Mouse (Mus musculus): Measurements from ENCODE around the gene Hist1h4n. TPM values are rescaled to one million over a fixed set of nuclear protein-coding genes. Genes with fewer than 3 reads are reported as not detected.
"Not testable (repeated sequence)": the region's sequence is repeated elsewhere in the genome, so short reads cannot be mapped to it uniquely, and the experiment has no call there.

Hist1h4n gene
- total RNA-seq, 1 experiment = 3,405 TPM

DNA sequence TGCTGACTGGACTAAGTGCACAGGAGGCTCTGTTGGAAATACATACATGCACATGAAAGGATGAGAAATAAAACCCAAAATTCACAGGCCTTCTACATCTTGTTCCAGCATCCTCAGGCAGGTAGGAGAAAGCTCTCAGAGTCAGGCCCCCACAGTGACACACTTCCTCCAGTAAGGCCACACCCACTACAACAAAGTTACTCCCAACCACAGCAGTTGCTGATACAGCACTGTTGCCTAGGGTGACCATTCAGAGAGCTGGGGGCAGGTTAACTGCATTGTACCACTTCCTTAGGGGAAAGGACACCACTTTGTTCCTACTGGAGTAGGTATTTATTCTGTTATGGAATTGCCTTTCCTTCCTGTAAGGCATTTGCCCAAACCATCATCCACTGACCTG is 34.8 kb downstream of the Hist1h4n start:
- DNase-seq (ENCODE audit: low read depth, low spot score); H3K36me3 ChIP-seq (ENCODE audit: control insufficient read depth, insufficient read depth, low read length, poor library complexity, severe bottlenecking); H3K9me3 ChIP-seq (ENCODE audit: control insufficient read depth, insufficient read depth, low read depth, low read length); H3K9ac ChIP-seq (ENCODE audit: insufficient read depth, low read depth, low read length, poor library complexity, severe bottlenecking); H3K27ac ChIP-seq (ENCODE audit: insufficient read depth, low read depth, low read length, poor library complexity, severe bottlenecking); in situ Hi-C loops (cut with MboI; ENCODE audit: low sequenced_read_pairs in 2 of 2, unreplicated experiment in 2 of 2); H3K4me3 ChIP-seq (ENCODE audit: insufficient read depth in 1 of 2, low read depth in 1 of 2, low read length in 2 of 2, poor library complexity in 1 of 2, severe bottlenecking in 1 of 2); H3K4me1 ChIP-seq (ENCODE audit: control insufficient read depth in 2 of 2, insufficient read depth in 2 of 2, low read length in 2 of 2, poor library complexity in 1 of 2): not testable (repeated sequence)

DNA sequence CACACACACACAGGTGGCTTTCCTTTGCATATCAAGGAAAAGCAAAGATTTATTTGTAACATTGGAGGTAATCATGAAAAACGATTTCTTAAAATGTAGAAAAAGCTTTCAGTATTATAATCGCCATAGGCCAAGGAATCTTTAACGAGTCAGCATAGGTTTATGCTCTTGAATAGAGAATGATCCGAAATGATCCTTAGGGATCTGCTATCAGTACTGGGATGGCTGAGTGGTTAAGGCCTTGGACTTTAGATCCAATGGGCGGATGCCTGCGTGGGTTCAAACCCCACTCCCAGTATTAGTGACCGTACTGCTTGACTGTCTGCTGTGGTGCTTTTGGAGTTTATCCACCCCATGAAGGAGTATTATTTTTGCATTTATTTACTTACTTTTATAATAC is 36.4 kb downstream of the Hist1h4n start:
- Histone ChIP-seq H3K36me3 (ENCODE audit: control insufficient read depth, insufficient read depth, low read length, poor library complexity, severe bottlenecking) (no peaks in the 10 kb centered on the region), H3K9ac (ENCODE audit: insufficient read depth, low read depth, low read length, poor library complexity, severe bottlenecking) (no peak overlapping the region), H3K4me1 (ENCODE audit: control insufficient read depth in 2 of 2, insufficient read depth in 2 of 2, low read length in 2 of 2, poor library complexity in 1 of 2) (peaks cover 5% of the 10 kb centered on the region in 2 experiments; a peak in 2 of 4 replicates), H3K4me3 (ENCODE audit: insufficient read depth in 1 of 2, low read depth in 1 of 2, low read length in 2 of 2, poor library complexity in 1 of 2, severe bottlenecking in 1 of 2) (no peak overlapping the region), H3K27ac (ENCODE audit: insufficient read depth, low read depth, low read length, poor library complexity, severe bottlenecking) (no peak overlapping the region), H3K9me3 (ENCODE audit: control insufficient read depth, insufficient read depth, low read depth, low read length) (no peaks in the 10 kb centered on the region)
- no peak for DNase-seq (ENCODE audit: low read depth, low spot score)
- TF ChIP-seq ZNF384 (IDR thresholded peaks at IDR 0.05; ENCODE audit: low read depth, low read length) (no peak), CHD2 (IDR thresholded peaks at IDR 0.05; ENCODE audit: low read depth, low read length) (no peak), MAFK (IDR thresholded peaks at IDR 0.05; ENCODE audit: insufficient read depth, low read depth, low read length) (0 out of 2 replicates have a peak, but pooled peaks have one; percentile 17), HCFC1 (IDR thresholded peaks at IDR 0.05; ENCODE audit: borderline replicate concordance, insufficient read depth, low read length) (no peak)
- in situ Hi-C loops (cut with MboI; ENCODE audit: low sequenced_read_pairs in 2 of 2, unreplicated experiment in 2 of 2) = no loop called here

DNA sequence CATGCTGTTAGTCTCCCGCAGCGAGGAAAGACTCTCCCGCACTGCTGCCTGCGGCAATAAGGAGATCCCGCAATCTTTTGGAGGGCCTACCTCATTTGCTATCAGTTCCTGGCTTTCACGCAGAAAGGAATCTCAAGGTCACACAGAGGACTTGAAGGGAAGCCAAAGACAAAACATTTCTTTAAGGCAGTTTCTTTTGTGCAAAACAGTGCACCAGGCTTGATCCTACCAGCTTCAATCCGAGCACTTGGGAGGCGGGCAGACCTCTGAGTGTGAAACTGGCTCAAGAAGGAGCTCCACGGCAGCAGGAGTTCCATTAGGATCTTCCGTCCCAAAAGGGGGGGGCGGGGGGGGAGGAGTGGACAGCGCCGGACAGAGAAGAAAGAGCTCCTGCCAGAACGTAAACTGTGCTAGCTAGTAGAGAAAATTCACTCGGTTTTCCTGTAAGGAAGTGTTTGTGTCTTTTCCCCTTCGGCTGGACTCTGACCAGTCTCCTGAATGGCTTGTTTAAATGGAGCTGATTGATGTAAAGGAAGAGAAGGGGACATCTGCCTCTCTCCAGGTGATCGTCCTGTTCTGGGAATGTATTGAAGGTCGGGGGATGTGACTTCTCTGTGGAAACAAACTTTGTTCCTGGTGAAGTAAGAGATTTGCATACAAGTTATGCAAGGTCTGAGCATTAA is 41.3 kb downstream of the Hist1h4n start:
- no peaks in the 10 kb centered on the region for H3K9me3 ChIP-seq (ENCODE audit: control insufficient read depth, insufficient read depth, low read depth, low read length)
- peak; percentile 59 for DNase-seq (ENCODE audit: low read depth, low spot score)
- H3K27ac ChIP-seq (ENCODE audit: insufficient read depth, low read depth, low read length, poor library complexity, severe bottlenecking) = peak overlapping the region; percentile 64; the same call in 1 of the 2 replicates
- peak overlapping the region; percentile 8 to 19; a peak in 2 of 4 replicates for H3K4me3 ChIP-seq (ENCODE audit: insufficient read depth in 1 of 2, low read depth in 1 of 2, low read length in 2 of 2, poor library complexity in 1 of 2, severe bottlenecking in 1 of 2)
- H3K36me3 ChIP-seq (ENCODE audit: control insufficient read depth, insufficient read depth, low read length, poor library complexity, severe bottlenecking) = no peaks in the 10 kb centered on the region
- peaks cover 7% of the 10 kb centered on the region in 2 experiments; a peak in 3 of 4 replicates for H3K4me1 ChIP-seq (ENCODE audit: control insufficient read depth in 2 of 2, insufficient read depth in 2 of 2, low read length in 2 of 2, poor library complexity in 1 of 2)
- TF ChIP-seq ZNF384 (IDR thresholded peaks at IDR 0.05; ENCODE audit: low read depth, low read length) (no peak), MAFK (IDR thresholded peaks at IDR 0.05; ENCODE audit: insufficient read depth, low read depth, low read length) (no peak), HCFC1 (IDR thresholded peaks at IDR 0.05; ENCODE audit: borderline replicate concordance, insufficient read depth, low read length) (no peak), CHD2 (IDR thresholded peaks at IDR 0.05; ENCODE audit: low read depth, low read length) (no peak)
- in situ Hi-C loops (cut with MboI; ENCODE audit: low sequenced_read_pairs in 2 of 2, unreplicated experiment in 2 of 2) = no loop called here
- peak overlapping the region; percentile 20; the same call in 1 of the 2 replicates for H3K9ac ChIP-seq (ENCODE audit: insufficient read depth, low read depth, low read length, poor library complexity, severe bottlenecking)

DNA sequence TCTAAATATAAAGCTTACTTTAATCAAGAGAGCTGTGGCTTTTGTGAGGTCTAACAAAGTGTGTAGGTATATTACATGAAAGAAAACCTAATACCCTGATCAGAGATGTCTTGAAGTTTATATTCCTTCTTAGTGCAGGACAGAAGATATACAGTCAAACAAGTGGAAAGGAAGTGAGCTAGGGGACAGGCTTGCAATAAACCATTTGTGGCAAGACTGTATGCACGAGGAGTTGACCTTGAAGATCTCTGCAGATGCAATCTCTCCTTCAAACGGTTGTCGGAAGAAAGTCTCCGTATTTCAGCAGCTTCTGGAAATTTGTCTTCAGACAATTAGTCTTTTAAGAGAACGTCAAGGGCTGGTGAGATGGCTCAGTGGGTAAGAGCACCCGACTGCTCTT is 42.1 kb downstream of the Hist1h4n start:
- peaks cover 7% of the 10 kb centered on the region in 2 experiments; a peak in 3 of 4 replicates for H3K4me1 ChIP-seq (ENCODE audit: control insufficient read depth in 2 of 2, insufficient read depth in 2 of 2, low read length in 2 of 2, poor library complexity in 1 of 2)
- TF ChIP-seq ZNF384 (IDR thresholded peaks at IDR 0.05; ENCODE audit: low read depth, low read length) (no peak), HCFC1 (IDR thresholded peaks at IDR 0.05; ENCODE audit: borderline replicate concordance, insufficient read depth, low read length) (no peak), CHD2 (IDR thresholded peaks at IDR 0.05; ENCODE audit: low read depth, low read length) (no peak), ZC3H11A (IDR thresholded peaks at IDR 0.05; ENCODE audit: borderline replicate concordance, low read depth, low read length) (no peak), MAFK (IDR thresholded peaks at IDR 0.05; ENCODE audit: insufficient read depth, low read depth, low read length) (no peak)
- no peak for DNase-seq (ENCODE audit: low read depth, low spot score)
- H3K4me3 ChIP-seq (ENCODE audit: insufficient read depth in 1 of 2, low read depth in 1 of 2, low read length in 2 of 2, poor library complexity in 1 of 2, severe bottlenecking in 1 of 2) = no peak overlapping the region
- no peak overlapping the region; the same call in 1 of the 2 replicates for H3K27ac ChIP-seq (ENCODE audit: insufficient read depth, low read depth, low read length, poor library complexity, severe bottlenecking)
- H3K9ac ChIP-seq (ENCODE audit: insufficient read depth, low read depth, low read length, poor library complexity, severe bottlenecking) = no peak overlapping the region
- no peaks in the 10 kb centered on the region for H3K36me3 ChIP-seq (ENCODE audit: control insufficient read depth, insufficient read depth, low read length, poor library complexity, severe bottlenecking)
- in situ Hi-C loops (cut with MboI; ENCODE audit: low sequenced_read_pairs in 2 of 2, unreplicated experiment in 2 of 2) = no loop called here
- H3K9me3 ChIP-seq (ENCODE audit: control insufficient read depth, insufficient read depth, low read depth, low read length) = no peaks in the 10 kb centered on the region
